Mouse (Mus musculus): ENCODE results near the gene Efcc1. TPM values are rescaled to one million over a fixed set of nuclear protein-coding genes. Genes with fewer than 3 reads are reported as not detected.

The Efcc1 gene
- total and polyA plus RNA-seq, 2 experiments from 2014 or later = 0.75 TPM; not detected in 1

- DNase-seq (ENCODE audit: low spot score) = no peak
Measured at GRCm38 (mm10) chr6:87748531-87748930, 17.9 kb downstream of the Efcc1 start.

GRCm38 (mm10) chr6:87750184-87750910 lies 19.7 kb downstream of the Efcc1 start:
- 80% methylated on average over 8 of the region's 8 CpGs for WGBS
- no peak for DNase-seq (ENCODE audit: low spot score)
- Histone ChIP-seq H3K4me2 (ENCODE audit: low read depth, low read length) (no peak overlapping the region), H3K36me3 (replicated peaks; ENCODE audit: control insufficient read depth, insufficient read depth, low read length) (no peaks in the 10 kb centered on the region), H3K27ac (ENCODE audit: low read depth) (no peak overlapping the region), H3K9me3 (replicated peaks; ENCODE audit: control insufficient read depth, low read length) (no peaks in the 10 kb centered on the region), H3K4me3 (ENCODE audit: low read depth, low read length) (no peak overlapping the region), H3K9ac (replicated peaks; ENCODE audit: low read depth, low read length) (no peak overlapping the region), H3K4me1 (ENCODE audit: control insufficient read depth, insufficient read depth) (no peaks in the 10 kb centered on the region), H3K27me3 (ENCODE audit: control insufficient read depth, insufficient read depth, low read length) (0 out of 2 replicates have a peak, but pooled peaks cover 3% of the 10 kb centered on the region)
- TF ChIP-seq CTCF (IDR thresholded peaks at IDR 0.05; ENCODE audit: low read depth) = no peak
- no peak for TF ChIP-seq EP300 (IDR thresholded peaks at IDR 0.05; ENCODE audit: low read depth)
- ATAC-seq (ENCODE audit: insufficient read depth, low read depth) = no peak

More at GRCm38 (mm10) chr6:87748531-87748930, 17.9 kb downstream of the Efcc1 start:
- H3K4me3 ChIP-seq (ENCODE audit: low read depth, low read length) = no peak overlapping the region
- H3K27ac ChIP-seq (ENCODE audit: low read depth) = no peak overlapping the region
- WGBS = 70% methylated on average over 6 of the region's 6 CpGs
- no peaks in the 10 kb centered on the region for H3K9me3 ChIP-seq (replicated peaks; ENCODE audit: control insufficient read depth, low read length)
- H3K36me3 ChIP-seq (replicated peaks; ENCODE audit: control insufficient read depth, insufficient read depth, low read length) = no peaks in the 10 kb centered on the region
- H3K4me1 ChIP-seq (ENCODE audit: control insufficient read depth, insufficient read depth) = no peaks in the 10 kb centered on the region
- ATAC-seq (ENCODE audit: insufficient read depth, low read depth) = no peak
- H3K27me3 ChIP-seq (ENCODE audit: control insufficient read depth, insufficient read depth, low read length) = 0 out of 2 replicates have a peak, but pooled peaks cover 3% of the 10 kb centered on the region
- no peak overlapping the region for H3K4me2 ChIP-seq (ENCODE audit: low read depth, low read length)
- H3K9ac ChIP-seq (replicated peaks; ENCODE audit: low read depth, low read length) = no peak overlapping the region
- TF ChIP-seq EP300 (IDR thresholded peaks at IDR 0.05; ENCODE audit: low read depth) (no peak), CTCF (IDR thresholded peaks at IDR 0.05; ENCODE audit: low read depth) (no peak)

GRCm38 (mm10) chr6:87751574-87751973 lies 20.9 kb downstream of the Efcc1 start:
- TF ChIP-seq CTCF (IDR thresholded peaks at IDR 0.05; ENCODE audit: low read depth) (no peak), EP300 (IDR thresholded peaks at IDR 0.05; ENCODE audit: low read depth) (no peak)
- Histone ChIP-seq H3K4me2 (ENCODE audit: low read depth, low read length) (no peak overlapping the region), H3K36me3 (replicated peaks; ENCODE audit: control insufficient read depth, insufficient read depth, low read length) (no peaks in the 10 kb centered on the region), H3K9me3 (replicated peaks; ENCODE audit: control insufficient read depth, low read length) (no peaks in the 10 kb centered on the region), H3K27me3 (ENCODE audit: control insufficient read depth, insufficient read depth, low read length) (0 out of 2 replicates have a peak, but pooled peaks cover 3% of the 10 kb centered on the region), H3K4me3 (ENCODE audit: low read depth, low read length) (no peak overlapping the region), H3K9ac (replicated peaks; ENCODE audit: low read depth, low read length) (no peak overlapping the region), H3K4me1 (ENCODE audit: control insufficient read depth, insufficient read depth) (no peaks in the 10 kb centered on the region), H3K27ac (ENCODE audit: low read depth) (no peak overlapping the region)
- 81% methylated on average over 6 of the region's 6 CpGs for WGBS
- ATAC-seq (ENCODE audit: insufficient read depth, low read depth) = no peak
- no peak for DNase-seq (ENCODE audit: low spot score)

- ATAC-seq (ENCODE audit: insufficient read depth, low read depth) = no peak
- H3K9ac ChIP-seq (replicated peaks; ENCODE audit: low read depth, low read length) = no peak overlapping the region
- no peak overlapping the region for H3K4me2 ChIP-seq (ENCODE audit: low read depth, low read length)
- WGBS = 84% methylated on average over 4 of the region's 4 CpGs
- 0 out of 2 replicates have a peak, but pooled peaks cover 3% of the 10 kb centered on the region for H3K27me3 ChIP-seq (ENCODE audit: control insufficient read depth, insufficient read depth, low read length)
- no peaks in the 10 kb centered on the region for H3K36me3 ChIP-seq (replicated peaks; ENCODE audit: control insufficient read depth, insufficient read depth, low read length)
- H3K27ac ChIP-seq (ENCODE audit: low read depth) = no peak overlapping the region
- H3K4me3 ChIP-seq (ENCODE audit: low read depth, low read length) = no peak overlapping the region
- TF ChIP-seq EP300 (IDR thresholded peaks at IDR 0.05; ENCODE audit: low read depth) (no peak), CTCF (IDR thresholded peaks at IDR 0.05; ENCODE audit: low read depth) (no peak)
- no peaks in the 10 kb centered on the region for H3K4me1 ChIP-seq (ENCODE audit: control insufficient read depth, insufficient read depth)
- no peaks in the 10 kb centered on the region for H3K9me3 ChIP-seq (replicated peaks; ENCODE audit: control insufficient read depth, low read length)
- no peak for DNase-seq (ENCODE audit: low spot score)
Measured at GRCm38 (mm10) chr6:87755196-87755595, 24.5 kb downstream of the Efcc1 start.

GRCm38 (mm10) chr6:87756896-87757295 lies 26.2 kb downstream of the Efcc1 start:
- no peak for ATAC-seq (ENCODE audit: insufficient read depth, low read depth)
- 84% methylated on average over 8 of the region's 8 CpGs for WGBS
- Histone ChIP-seq H3K4me2 (ENCODE audit: low read depth, low read length) (no peak overlapping the region), H3K36me3 (replicated peaks; ENCODE audit: control insufficient read depth, insufficient read depth, low read length) (no peaks in the 10 kb centered on the region), H3K9me3 (replicated peaks; ENCODE audit: control insufficient read depth, low read length) (no peaks in the 10 kb centered on the region), H3K27me3 (ENCODE audit: control insufficient read depth, insufficient read depth, low read length) (no peaks in the 10 kb centered on the region), H3K4me1 (ENCODE audit: control insufficient read depth, insufficient read depth) (no peaks in the 10 kb centered on the region), H3K9ac (replicated peaks; ENCODE audit: low read depth, low read length) (no peak overlapping the region), H3K4me3 (ENCODE audit: low read depth, low read length) (no peak overlapping the region), H3K27ac (ENCODE audit: low read depth) (no peak overlapping the region)
- TF ChIP-seq EP300 (IDR thresholded peaks at IDR 0.05; ENCODE audit: low read depth) (no peak), CTCF (IDR thresholded peaks at IDR 0.05; ENCODE audit: low read depth) (no peak)
- no peak for DNase-seq (ENCODE audit: low spot score)
